Mouse (Mus musculus): ENCODE measurements at regions not wholly inside any gene's neighbourhood (a gene's known extent, or its start where the extent isn't known, plus 50 kb on each side); places are given as distances from the start of the nearest gene placed in this dataset.

DNA sequence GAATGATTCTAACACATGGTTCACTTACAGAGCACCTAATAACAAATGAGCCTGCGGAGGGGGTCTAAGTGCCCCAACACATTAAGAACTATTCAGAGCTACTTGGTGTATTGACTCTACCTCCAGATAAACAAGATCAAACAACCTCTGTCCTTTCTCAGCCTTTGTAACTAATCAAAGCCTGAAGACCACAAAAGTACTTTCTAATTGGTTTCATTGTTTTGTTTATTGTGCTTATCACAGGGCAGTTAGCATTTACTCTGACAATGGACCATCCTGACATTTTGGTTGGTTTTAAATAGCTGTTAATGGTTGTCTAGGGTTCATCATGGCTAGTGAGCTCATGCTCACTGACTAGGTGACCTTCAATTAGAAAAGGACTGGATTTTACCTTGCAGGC lies 435.2 kb upstream of the 4930412O13Rik start:
- TF ChIP-seq ETS1 (IDR thresholded peaks at IDR 0.05; ENCODE audit: low read depth, low read length) (no peak), TBP (IDR thresholded peaks at IDR 0.05; ENCODE audit: low read depth, low read length) (no peak), EP300 (IDR thresholded peaks at IDR 0.05; ENCODE audit: low read depth in 1 of 2, low read length in 2 of 2) (no peak), BHLHE40 (IDR thresholded peaks at IDR 0.05; ENCODE audit: borderline replicate concordance, low read depth, low read length) (no peak), CTCF (IDR thresholded peaks at IDR 0.05 in 2 of 3, conservative IDR thresholded peaks at IDR 0.05 in 1 of 3; ENCODE audit: control insufficient read depth in 1 of 3, insufficient read depth in 1 of 3, low read depth in 2 of 3, low read length in 3 of 3, poor library complexity in 1 of 3, severe bottlenecking in 1 of 3) (no peak), MXI1 (IDR thresholded peaks at IDR 0.05; ENCODE audit: low read depth, low read length) (no peak), MYB (IDR thresholded peaks at IDR 0.05; ENCODE audit: low read depth, low read length) (no peak), E2F4 (IDR thresholded peaks at IDR 0.05; ENCODE audit: borderline replicate concordance, low read depth, low read length) (no peak), POLR2A (IDR thresholded peaks at IDR 0.05; ENCODE audit: control insufficient read depth in 1 of 2, insufficient read depth in 1 of 2, low read depth in 1 of 2, low read length in 2 of 2, poor library complexity in 1 of 2) (no peak), HCFC1 (IDR thresholded peaks at IDR 0.05; ENCODE audit: low read depth, low read length) (no peak), POLR2AphosphoS2 (IDR thresholded peaks at IDR 0.05; ENCODE audit: low read length) (no peak), MAFK (IDR thresholded peaks at IDR 0.05; ENCODE audit: borderline replicate concordance, low read depth, low read length) (no peak)
